Mouse (Mus musculus): ENCODE measurements around the gene Med13l.

Gene Med13l

DNA sequence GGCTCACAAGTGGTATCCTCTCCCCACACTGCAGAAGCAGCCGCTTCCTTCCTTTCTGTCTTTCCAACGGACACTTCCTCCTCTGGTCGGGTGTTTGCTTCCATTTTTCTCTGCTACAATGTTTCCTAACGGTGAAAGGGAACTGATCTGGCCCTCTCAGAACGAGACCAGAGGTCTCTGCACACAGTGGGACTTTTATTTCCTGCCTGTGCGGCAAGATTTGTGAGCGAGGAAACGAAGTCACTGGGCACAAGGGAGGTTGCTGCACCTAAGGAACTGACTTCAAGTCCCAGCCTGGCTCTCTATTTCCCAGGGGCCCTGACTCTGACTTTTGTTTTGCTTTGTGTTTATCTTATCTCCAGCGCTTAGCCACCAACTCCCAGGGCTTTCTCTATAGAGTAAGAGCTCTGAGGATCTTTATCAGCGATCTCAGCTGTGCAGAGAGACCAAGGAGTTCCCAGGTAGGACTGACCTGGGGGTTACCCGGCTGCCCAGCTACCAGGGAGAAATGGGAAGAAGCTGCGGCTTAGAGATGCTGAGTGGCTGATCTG, 4.0 kb upstream of the Med13l start:
- no peak for DNase-seq (ENCODE audit: low read depth)

DNA sequence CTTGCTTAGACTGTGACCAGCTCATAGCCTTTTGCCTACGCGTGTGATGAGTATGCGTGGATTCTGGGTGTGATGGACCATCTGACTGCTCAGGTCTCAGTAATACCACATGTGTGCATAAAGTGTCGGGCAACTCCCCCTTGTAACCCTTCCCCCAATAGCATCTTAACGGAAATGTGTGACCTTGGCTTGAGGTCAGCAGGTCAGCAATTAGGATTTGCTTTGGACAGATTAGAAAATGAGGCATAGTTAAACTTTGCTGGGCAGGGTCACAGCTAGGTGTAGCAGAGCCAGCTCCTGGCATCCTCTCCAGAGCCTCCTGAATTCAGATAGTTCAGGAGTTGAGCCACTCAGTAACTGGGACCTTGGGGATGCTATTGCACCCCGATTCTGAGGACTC, 1.6 kb upstream of the Med13l start:
- DNase-seq (ENCODE audit: low read depth): no peak

DNA sequence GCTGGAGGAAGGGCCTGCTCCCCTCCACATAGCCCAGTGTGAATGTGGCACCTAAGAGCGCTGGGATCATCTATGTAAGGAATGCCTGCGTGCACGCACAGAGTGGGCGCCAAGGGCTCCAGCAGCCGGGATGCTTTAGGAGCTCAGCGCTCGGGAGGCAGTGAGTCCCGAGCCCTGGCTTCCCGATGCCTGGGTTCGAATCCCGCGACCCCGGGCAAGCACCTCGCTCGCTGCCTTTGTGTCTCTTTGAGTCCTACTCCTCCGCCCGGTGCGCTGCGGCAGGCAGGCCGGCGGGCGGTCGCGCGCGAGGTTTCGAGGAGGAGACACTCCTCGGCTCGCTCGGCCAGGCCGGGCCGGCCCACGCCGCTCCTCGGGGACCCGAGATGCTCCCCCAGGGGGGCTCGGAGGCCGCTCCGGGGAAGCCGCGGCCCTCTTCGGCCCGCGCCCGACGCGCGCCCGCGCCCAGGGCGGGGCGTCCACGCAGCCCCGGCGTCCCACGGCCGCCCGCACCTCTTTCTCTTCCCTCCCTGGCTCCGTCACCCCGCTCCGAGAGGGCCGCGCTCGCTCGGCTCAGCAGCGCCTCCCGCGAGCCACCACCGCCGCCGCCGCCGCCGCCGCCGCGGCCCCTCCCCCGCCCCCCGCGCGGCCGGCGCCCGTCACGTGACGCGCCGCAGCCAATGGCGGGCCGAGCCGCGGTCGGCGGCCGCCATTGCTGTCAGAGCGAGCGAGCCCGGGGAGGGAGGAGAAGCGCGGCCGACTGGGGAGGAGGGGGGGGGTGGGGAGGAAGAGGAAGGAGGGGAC, 695 bp upstream of the Med13l start:
- no peak for DNase-seq (ENCODE audit: low read depth)

DNA sequence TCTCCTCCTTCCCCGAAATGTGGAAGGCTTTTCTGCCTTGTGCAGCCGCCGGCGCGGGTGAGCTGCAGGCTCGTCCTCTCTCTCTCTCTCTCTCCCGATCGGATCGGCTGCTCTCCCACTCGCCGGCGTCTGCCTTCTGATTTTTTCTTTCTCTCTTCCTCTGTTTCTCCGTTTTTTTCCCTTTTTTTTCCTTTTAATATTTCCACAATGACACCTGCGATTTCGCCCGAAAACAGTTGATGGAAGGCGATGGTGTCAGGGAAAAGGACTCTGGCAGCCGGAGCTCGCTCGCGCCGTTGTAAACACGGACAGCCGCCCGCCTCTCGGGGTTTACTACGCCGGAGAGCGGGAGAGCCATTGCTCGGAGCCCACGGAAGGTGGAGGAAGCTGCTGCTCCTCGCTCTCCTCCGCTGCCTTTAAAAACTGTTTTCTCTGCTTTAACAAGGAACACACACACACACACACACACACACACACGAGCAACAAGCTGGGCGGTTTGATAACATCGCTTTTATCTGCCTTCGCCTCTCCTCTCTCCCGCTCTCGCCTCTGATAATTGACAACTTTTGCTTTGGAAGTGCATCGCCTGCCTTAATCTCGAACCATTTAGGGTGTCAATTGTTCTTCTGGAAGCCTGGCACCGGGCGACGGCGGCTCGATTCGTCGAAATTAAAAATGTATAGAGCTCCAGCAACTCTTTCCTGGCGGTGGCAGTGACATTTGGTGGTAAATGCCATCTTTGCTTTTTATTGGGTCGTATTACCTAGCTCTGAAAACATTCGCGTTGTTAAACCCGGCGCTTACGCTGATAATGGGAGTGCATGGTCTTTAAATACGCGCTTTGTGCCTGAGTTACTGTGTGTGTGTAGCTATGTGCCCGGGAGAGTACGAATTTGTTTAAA, 858 bp downstream of the Med13l start:
- DNase-seq (ENCODE audit: low read depth): no peak

DNA sequence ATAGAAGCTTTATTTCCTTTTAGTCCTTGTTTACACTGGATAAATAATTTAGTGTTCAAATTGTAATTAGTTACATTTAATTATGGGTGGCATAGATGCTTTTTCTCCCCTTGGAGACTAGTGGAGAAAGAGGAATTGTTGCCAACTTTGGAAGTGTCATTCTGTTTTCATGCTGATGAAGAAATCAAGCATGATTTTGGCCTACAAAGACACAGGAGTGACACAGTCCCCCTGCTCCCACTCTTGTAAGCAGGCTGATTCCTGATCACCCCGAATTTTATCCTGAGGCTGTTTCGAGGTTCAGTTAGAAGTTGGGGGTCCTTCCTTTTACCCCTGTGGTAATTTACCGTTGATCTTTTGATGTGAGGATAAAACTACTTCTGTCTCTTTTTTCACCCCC, 1.7 kb downstream of the Med13l start:
- DNase-seq (ENCODE audit: low read depth): no peak

DNA sequence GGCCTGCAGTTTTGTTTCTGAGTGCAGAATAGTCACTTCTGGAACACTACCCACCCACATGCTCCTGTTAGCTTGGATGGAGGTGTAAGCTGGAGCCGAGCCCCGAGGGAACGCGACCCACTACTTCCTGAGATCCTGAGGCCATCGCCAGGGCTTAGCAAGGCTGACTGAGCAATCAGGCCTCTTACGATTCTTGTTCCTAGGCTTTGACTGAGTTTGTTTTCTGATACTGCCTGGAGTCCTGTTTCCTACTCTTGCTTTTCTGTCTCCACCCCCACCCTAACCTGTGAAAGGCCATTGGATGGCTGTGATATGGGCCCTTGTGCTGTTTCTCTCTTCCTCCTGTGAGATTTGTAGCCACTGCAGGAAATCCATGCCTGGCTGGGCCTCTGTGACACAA, 3.1 kb downstream of the Med13l start:
- no peak for DNase-seq (ENCODE audit: low read depth)

DNA sequence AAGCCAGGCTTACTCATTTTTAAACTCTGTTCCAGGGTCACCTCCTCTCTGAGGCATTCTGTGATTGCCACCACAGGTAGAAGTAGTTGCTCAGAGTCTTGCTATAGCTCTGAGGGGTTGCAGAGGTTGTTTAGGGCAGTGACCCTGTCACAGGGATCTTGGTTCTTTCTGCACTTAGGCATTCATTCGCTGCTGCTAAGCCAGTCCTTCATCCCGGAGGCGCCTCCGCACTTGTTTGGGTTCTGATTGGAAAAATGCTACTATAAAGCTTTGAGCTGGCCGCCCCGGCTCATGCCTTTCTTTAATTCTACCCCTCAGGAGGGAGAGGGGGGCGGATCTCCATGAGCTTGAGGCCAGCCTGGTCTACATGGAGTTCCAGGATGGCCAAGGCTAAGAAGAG, 6.9 kb downstream of the Med13l start:
- DNase-seq (ENCODE audit: low read depth): no peak

DNA sequence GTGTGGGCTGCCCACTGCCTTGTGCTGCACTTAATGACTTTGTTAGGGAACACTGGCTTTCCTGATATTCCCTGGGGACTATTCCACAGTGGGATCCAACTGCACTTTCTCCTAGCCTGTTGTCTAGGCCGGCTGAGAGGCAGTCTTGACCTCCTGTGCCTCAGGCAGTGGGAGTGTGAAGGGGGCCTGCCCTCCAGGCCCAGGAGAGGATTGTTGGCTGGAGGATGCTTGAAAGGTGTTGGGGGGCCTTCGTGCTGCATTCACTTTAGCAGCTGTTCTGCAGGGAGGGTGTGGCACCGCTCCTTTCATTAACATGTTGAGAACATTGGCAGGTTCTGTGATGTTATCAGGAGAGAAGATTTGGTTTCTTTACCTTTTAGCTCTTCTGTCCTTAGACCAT, 8.5 kb downstream of the Med13l start:
- no peak for DNase-seq (ENCODE audit: low read depth)

DNA sequence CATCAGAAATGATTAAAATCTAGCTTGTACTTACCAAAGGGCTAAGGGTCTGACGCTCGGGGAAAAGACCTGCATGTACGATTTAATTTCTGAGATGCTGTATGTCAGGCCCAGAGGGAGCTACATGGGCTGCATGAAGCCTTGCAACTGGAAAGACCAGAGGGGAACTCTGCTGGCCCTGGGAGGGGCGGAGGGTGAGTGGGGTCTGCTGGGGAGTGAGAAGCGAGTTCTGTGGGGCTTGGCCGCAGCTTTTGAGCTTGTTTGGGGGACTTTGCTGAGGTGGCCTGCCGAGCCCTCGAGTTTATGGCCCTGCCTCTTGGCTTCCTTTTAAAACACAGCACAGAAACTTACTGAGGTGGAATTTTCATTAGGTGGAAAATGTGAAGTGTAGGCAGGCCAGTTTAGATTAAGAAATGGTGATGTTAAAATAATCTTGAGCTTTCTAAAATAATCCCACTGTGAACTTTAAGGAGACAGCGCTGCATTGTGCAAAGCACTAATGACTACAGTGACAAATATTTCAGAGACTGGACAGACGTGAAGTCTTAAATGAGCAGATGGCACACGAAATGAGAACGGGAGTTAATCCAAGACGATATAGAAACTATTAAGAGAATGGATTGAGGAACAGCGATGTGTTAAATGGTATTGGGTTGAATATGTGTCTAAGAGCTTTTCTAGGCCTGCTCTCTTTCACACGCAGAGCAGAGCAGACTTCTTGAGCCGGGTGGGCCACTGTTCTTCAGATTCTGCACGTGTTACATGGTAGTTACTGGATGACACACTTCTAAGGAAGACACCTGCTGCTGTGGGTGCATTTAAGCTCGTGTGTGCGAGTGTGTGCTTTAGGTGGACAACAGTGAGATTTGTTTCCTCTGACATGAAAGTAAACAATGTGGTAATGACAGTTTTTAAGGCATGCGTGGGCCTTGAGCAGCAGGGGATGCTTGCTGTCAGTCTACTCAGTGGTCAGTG, 9.4 kb downstream of the Med13l start:
- no peak for DNase-seq (ENCODE audit: low read depth)

DNA sequence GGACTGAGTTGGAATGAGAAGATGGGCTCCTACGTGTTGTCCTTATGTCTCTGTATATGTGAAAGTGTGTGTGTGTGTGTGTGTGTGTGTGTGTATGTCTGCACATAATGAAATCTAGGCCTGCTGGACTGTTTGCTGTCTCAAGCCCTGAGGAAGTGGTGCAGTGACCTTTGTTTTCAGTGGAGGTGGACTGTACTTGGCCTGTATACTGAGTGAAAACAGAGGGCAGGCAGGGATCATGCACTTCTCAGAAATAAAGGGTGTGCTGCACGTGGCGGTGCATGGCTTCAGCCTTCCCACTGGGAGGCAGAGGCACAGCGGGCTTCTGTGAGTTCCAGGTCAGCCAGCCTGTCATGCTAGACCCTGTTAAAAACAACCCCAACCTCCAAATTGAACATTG, 11.0 kb downstream of the Med13l start:
- no peak for DNase-seq (ENCODE audit: low read depth)

DNA sequence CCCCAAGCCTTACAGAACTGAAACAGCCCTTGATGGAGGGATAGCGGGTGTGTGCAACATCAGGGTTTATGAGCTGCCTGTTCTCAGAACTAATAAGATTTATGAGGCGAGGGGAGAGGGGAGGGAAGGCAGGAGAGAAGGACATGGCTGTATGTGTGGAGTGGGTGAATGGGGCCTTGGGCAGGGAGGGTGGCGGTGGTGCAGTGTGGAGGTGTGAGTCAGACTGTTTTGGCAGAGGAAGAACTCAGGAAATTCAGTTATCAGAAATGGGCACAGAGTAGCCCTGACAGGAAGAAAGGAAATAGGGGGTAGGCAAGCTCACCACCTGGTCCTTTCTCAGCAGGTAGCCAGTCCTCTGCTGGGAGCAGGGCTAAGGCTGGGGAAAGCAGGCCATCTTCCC, 13.8 kb downstream of the Med13l start:
- no peak for DNase-seq (ENCODE audit: low read depth)

DNA sequence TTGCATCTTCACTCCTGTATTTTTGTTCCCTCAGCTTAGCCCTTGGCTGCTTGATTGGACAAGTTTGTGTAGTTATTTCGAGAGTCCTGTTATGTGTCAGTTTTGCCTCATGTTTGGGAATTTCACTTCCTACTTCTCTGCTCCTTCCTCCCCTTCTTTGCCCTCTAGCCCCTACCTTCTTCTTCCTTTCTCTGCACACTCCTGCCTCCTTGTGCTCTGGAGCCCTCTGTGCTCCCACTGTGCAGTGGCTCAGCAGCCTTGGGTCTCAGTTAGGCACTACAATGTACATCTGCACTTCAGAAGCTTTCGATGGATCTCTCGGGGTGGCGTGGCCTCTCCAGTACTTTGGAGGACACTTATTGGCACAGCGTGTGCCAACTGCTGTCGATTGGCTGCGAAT, 14.5 kb downstream of the Med13l start:
- DNase-seq (ENCODE audit: low read depth): no peak

DNA sequence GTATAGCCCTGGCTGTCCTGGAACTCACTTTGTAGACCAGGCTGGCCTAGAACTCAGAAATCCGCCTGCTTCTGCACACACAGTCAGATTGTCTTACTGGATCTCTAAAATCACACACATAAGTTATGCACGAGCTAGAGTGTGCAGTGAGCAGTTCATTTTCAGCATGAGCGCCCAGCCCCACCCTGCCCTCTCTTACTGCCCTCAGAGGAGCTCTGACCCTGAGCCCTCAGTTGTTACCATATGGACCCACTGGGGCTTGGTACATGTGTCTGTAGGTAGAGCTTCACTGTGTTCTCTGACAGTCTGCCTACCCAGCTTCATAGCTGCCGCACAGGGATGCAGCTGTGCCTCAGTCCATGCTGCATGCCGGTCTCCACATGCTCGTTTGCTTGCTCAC, 15.4 kb downstream of the Med13l start:
- no peak for DNase-seq (ENCODE audit: low read depth)

DNA sequence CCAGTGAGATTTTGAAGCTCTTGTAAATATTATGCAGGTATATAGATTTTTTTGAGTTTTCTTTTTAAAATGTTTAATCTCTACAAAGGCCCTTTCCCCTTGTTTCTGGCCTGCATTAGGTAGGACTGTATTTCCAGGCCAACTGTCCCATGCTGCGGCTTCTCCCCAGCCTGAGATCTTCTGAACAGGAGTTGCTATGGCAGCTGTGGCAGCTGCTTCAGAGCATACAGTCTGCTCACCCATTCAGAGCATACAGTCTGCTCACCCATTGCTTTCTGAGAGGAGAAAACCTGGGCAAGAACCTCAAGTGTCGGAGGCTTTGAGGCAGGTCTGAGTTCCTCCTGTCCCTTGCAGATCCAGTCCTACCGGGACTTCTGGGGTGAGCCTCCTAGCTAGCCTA, 16.3 kb downstream of the Med13l start:
- no peak for DNase-seq (ENCODE audit: low read depth)

DNA sequence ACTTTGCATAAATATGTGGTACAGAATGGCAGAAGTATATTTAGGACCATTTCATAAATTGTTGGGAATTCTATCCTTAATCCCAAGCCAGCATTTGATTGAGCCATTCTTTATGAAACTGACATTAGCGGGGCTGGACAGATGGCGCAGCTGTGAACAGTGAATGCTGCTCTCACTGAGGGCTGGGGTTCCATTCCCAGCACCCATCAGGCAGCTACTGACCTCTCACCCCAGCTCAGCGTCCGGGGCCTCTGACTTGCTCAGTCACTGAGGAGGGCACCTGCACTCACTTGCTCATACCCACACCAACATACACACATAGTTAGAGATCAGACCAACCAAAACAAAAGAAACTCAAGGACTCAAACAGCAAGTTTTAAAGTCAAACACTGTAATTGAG, 24.9 kb downstream of the Med13l start:
- DNase-seq (ENCODE audit: low read depth): no peak

DNA sequence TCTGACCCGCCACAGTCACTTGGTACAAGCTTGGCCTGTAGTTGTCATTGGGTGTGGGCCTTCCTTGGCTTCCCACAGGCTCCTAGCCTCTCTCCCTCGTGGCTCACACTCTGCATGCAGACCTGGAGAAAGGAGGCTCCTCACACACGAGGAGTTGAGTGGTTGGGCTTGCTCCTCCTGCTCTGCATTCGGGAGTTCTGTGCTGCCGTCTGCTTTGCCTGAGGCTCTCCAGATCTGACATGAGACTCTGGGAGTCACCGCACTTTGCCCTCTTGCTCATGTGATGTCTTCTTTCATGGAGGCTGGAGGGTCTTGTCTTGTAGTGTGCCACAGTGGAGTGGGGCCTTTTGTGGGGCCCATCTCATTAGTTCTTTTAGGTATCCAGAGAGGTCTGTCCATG, 26.1 kb downstream of the Med13l start:
- no peak for DNase-seq (ENCODE audit: low read depth)

DNA sequence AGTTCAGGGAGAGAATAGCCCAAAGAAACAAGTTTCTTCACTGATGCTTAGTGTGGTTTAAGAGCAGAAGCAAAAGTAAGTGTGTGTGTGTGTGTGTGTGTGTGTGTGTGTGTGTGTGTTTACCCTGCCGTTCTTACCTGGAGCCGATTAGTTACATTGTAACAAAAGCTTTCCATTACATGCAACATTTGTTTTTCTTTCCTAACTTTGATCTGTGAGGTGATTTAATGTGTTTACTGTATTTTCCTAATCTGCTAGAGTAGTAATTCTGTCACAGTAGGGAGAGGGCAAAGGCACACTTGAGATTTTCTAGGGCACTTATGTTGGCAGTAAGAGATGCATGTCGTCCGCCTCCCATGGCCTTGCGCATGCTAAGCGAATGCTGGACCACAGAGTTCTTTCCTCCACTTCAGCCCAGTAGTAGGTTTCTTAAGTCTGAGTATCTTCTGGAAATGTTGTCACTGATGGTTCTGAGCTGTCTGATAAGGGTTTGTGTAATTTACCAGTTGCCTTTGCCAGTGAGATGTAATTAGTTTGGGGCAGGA, 28.0 kb downstream of the Med13l start:
- DNase-seq (ENCODE audit: low read depth): no peak

DNA sequence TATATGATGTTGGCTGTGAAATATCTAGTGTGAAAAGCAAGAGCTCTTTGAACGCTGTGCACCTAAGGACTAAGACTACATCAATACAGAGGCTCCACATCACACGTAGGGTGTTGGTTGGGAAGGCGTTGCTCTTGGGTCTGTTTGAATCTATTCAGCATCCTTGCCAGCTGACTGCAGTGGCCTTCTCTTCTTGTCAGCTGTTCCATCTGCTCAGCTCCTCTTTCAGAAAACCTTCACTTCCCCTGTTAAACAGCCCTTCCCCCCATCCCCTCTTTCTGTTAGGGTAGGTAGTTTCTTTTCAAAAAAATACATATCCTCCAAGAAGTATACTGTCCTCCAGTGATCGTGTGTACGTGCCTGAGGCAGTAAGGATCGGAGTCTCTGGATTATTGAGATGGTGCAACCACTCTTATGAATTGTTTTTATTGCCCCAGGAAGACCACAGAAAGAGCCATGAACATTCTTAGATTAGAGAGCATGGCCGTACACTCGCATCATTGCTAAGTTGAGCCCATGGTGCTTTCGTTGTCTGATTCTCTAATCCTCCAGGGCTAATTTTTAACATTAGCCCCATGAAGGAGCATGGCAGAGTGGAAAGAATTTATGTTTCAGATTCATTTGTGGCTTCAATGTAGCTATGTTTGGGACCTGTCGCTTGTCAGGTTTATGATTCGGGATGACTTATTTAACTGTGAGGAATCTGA, 28.9 kb downstream of the Med13l start:
- no peak for DNase-seq (ENCODE audit: low read depth)

DNA sequence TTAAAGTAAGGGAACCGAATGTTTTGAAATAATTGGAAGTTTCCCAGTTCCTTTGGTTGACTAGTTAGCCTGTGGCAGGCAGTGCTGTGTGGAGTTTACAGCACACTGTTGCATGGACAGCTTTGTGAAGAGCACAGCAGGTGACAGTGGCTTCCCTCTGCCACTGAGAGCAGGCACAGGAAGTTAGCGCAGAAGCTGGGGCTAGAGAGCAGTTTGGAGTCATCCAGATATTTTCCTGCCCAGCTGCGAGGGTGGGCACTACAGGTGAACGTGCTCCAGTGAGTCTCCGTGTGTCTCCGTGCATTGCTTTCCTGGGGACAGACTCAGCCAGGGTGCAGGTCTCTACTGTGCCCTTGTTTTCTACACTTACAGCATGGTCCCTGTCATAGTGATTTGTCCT, 30.4 kb downstream of the Med13l start:
- no peak for DNase-seq (ENCODE audit: low read depth)

DNA sequence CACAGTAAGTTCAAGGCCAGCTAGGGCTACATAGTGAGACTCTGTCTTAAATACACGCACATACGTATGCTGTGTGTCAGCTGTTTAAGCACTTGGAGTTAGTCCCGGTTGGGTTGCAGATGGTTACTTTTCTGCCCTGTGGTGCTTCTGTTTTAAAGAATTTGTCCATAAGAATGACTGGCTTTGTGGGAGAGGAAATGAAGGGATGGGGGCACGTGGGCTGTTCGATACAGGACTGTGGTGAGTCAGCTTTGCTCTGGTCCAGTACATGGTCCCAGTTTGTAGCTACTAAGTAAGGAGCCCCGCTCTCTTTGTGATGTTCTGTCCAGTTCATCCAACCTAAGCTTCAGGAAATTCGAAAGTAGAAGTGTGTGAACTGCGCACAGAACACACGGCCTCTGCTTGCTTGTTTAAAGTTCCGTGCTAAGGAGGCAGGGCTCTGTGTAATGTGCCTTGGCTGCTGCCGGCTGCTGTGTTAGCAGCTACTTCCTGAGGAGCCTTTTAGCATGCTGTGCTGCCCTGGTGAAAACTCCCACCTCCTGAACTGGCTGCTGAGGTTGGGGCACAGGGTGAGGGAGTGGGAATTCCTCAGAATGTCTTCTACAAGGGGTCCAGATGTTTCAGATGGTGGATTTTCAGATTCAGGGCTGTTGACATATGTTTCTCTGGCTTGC, 31.5 kb downstream of the Med13l start:
- DNase-seq (ENCODE audit: low read depth): no peak
